Mouse (Mus musculus) CH12.LX (cell line): ENCODE results near the gene Mid1. TPM values are rescaled to one million over a fixed set of nuclear protein-coding genes. Genes with fewer than 3 reads are reported as not detected.
A peak's percentile ranks its signal among the peaks of the same experiment; 100 is the strongest.
"Not testable (repeated sequence)": the region's sequence is repeated elsewhere in the genome, so short reads cannot be mapped to it uniquely, and the experiment has no call there.

Experiments used
- DNase-seq: peaks from one replicate; pipeline ENCODE4 v3.0.0-alpha.2; 2013; ENCODE audit errors: extremely low read depth
- H3K27ac ChIP-seq: 2 replicates; pipeline ENCODE4 v1.5.1; 2012; ENCODE audit warnings: low read depth, mild to moderate bottlenecking, control low read depth, moderate library complexity; ENCODE audit not compliant: insufficient read depth
- H3K27me3 ChIP-seq: replicated peaks from 2 replicates; pipeline ENCODE3; 2012; ENCODE audit warnings: inconsistent platforms
- H3K36me3 ChIP-seq, 2 experiments: replicated peaks in 1 of 2; 2 replicates each; pipeline versions ENCODE3 to v1.6.1; 2012; ENCODE audit warnings: inconsistent platforms in 1 of 2, low read length in 1 of 2, mild to moderate bottlenecking in 1 of 2, mixed read lengths in 1 of 2, moderate library complexity in 1 of 2; ENCODE audit not compliant: control insufficient read depth in 1 of 2, insufficient read depth in 1 of 2
- H3K4me1 ChIP-seq, 2 experiments: 2 replicates each; pipeline ENCODE4 v1.6.1; 2012; ENCODE audit warnings: inconsistent platforms in 1 of 2, moderate library complexity in 1 of 2; ENCODE audit not compliant: insufficient read depth in 2 of 2, control insufficient read depth in 1 of 2
- H3K4me2 ChIP-seq: 2 replicates; pipeline ENCODE4 v1.6.1; 2012; ENCODE audit warnings: low read depth, mild to moderate bottlenecking, control low read depth; ENCODE audit not compliant: poor library complexity, insufficient read depth, severe bottlenecking
- H3K4me3 ChIP-seq, 3 experiments: fragments of 150-350 bp in 1 of 3; sonication (generic) in 1 of 3; replicated peaks in 1 of 3; 2 replicates each; pipeline versions ENCODE3 to v1.5.1; 2011 to 2012; ENCODE audit warnings: low read depth in 2 of 3, low read length in 2 of 3, mild to moderate bottlenecking in 2 of 3, moderate library complexity in 2 of 3, control low read depth in 1 of 3, improper control_type of control experiment in 1 of 3, inconsistent platforms in 1 of 3, mixed read lengths in 1 of 3; ENCODE audit not compliant: poor library complexity in 1 of 3
- H3K79me2 ChIP-seq: replicated peaks from 2 replicates; pipeline ENCODE4 v1.6.1; 2012; ENCODE audit warnings: mild to moderate bottlenecking, moderate library complexity; ENCODE audit not compliant: control insufficient read depth, poor library complexity, insufficient read depth, severe bottlenecking; ENCODE audit errors: extremely low read depth
- H3K9ac ChIP-seq: 2 replicates; pipeline ENCODE4 v1.6.1; 2012; ENCODE audit warnings: low read depth, mild to moderate bottlenecking, control low read depth, moderate library complexity; ENCODE audit not compliant: insufficient read depth
- H3K9me3 ChIP-seq: replicated peaks from 2 replicates; pipeline ENCODE3; 2012; ENCODE audit warnings: low read length, inconsistent platforms, mixed read lengths
- dilution Hi-C: fragments of 300-500 bp; cut with MboI; formaldehyde crosslinking; loops from 2 replicates; pipeline ENCODE4 v1.14.3; 2020; ENCODE audit warnings: low sequenced_read_pairs; ENCODE audit not compliant: extremely low pct_unique_long_range_greater_than_20kb, extremely low pct_ligation_motif_present
- in situ Hi-C: fragments of 300-500 bp; cut with MboI; formaldehyde crosslinking; loops from 3 replicates; pipeline ENCODE4 v1.14.3; 2019; ENCODE audit warnings: low sequenced_read_pairs, low pct_ligation_motif_present, low pct_unique_long_range_greater_than_20kb, mixed read lengths
- polyA plus RNA-seq: library from polyadenylated mRNA; unstranded; fragments of >175 nt; gene quantifications from 2 replicates; pipeline ENCODE4 v1.2.1, GENCODE M21; 2012; ENCODE audit warnings: low read depth; ENCODE audit not compliant: insufficient read length
- total RNA-seq, 2 experiments: library from RNA; depleted of rRNA; stranded (reverse); fragments of 300-350 nt in 1 of 2; fragments of >200 nt in 1 of 2; gene quantifications; 2 replicates each; pipeline ENCODE4 v1.2.3; 2012 to 2014

The Mid1 gene
- total and polyA plus RNA-seq, 3 experiments = 3.3 to 15.0 (median 6.2) TPM

DNA sequence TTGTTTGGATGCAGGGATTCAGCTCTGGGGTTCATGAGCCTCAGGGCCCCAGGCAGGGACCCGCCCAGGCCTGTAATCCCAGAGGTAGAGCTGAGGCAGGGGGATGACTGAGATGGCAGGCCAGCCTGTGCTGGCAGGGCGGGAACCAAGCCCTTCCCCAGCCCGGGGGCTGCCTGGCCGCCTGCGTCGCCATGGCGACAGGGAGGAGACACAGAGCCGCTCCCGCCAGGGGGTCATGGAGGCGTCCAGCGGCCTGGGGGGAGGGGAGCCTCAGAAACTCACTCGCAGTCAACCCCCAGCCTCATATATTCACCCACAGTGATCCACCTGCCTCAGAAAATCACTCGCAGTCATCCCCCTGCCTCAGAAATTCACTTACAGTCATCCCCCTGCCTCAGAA is 320.2 kb downstream of the Mid1 start:
- H3K27me3 ChIP-seq, DNase-seq, dilution Hi-C loops, H3K79me2 ChIP-seq, H3K4me2 ChIP-seq, H3K9ac ChIP-seq, H3K4me1 ChIP-seq, H3K4me3 ChIP-seq, in situ Hi-C loops, H3K27ac ChIP-seq: not testable (repeated sequence)
- Histone ChIP-seq H3K36me3 (peaks cover 9 to 24% of the 10 kb centered on the region in 2 experiments), H3K9me3 (peaks cover 16% of the 10 kb centered on the region)

DNA sequence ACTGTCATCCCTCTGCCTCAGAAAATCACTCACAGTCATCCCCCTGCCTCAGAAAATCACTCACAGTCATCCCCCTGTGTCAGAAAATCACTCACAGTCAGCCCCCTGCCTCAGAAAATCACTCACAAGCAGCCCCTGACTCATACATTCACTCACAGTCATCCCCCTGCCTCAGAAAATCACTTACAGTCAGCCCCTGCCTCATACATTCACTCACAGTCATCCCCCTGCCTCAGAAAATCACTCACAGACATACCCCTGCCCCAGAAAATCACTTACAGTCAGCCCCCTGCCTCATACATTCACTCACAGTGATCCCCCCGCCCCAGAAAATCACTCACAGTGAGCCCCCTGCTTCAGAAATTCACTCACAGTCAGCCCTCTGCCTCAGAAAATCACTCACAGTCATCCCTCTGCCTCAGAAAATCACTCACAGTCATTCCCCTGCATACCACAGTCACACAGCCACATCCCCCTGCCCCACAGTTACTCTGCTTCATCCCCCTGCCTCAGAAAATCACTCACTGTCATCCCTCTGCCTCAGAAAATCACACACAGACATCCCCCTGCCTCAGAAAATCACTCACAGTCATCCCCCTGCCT is 320.8 kb downstream of the Mid1 start:
- H3K27me3 ChIP-seq, H3K79me2 ChIP-seq, dilution Hi-C loops, DNase-seq, H3K4me1 ChIP-seq, in situ Hi-C loops, H3K4me2 ChIP-seq, H3K9ac ChIP-seq, H3K27ac ChIP-seq, H3K4me3 ChIP-seq: not testable (repeated sequence)
- Histone ChIP-seq H3K9me3 (peaks cover 19% of the 10 kb centered on the region), H3K36me3 (peaks cover 10 to 23% of the 10 kb centered on the region in 2 experiments)

- H3K27me3 ChIP-seq, H3K4me1 ChIP-seq, in situ Hi-C loops, H3K4me3 ChIP-seq, H3K79me2 ChIP-seq, H3K27ac ChIP-seq, H3K9ac ChIP-seq, DNase-seq, H3K4me2 ChIP-seq, dilution Hi-C loops: not testable (repeated sequence)
- H3K9me3 ChIP-seq = peaks cover 23% of the 10 kb centered on the region
- peaks cover 17 to 27% of the 10 kb centered on the region in 2 experiments for H3K36me3 ChIP-seq
Observed at GRCm38 (mm10) chrX:170006694-170007247, 321.8 kb downstream of the Mid1 start.

- H3K79me2 ChIP-seq, in situ Hi-C loops, H3K27ac ChIP-seq, H3K9ac ChIP-seq, dilution Hi-C loops, H3K4me2 ChIP-seq, DNase-seq, H3K4me3 ChIP-seq, H3K27me3 ChIP-seq, H3K4me1 ChIP-seq: not testable (repeated sequence)
- Histone ChIP-seq H3K9me3 (peaks cover 23% of the 10 kb centered on the region), H3K36me3 (peaks cover 17 to 23% of the 10 kb centered on the region in 2 experiments)
Observed at GRCm38 (mm10) chrX:170007375-170008178, 322.6 kb downstream of the Mid1 start.

GRCm38 (mm10) chrX:170008179-170008467 is 323.1 kb downstream of the Mid1 start:
- H3K9ac ChIP-seq, H3K79me2 ChIP-seq, H3K4me2 ChIP-seq, H3K4me1 ChIP-seq, DNase-seq, H3K27me3 ChIP-seq, H3K4me3 ChIP-seq, dilution Hi-C loops, in situ Hi-C loops, H3K27ac ChIP-seq: not testable (repeated sequence)
- H3K36me3 ChIP-seq = peaks cover 22 to 23% of the 10 kb centered on the region in 2 experiments
- peaks cover 23% of the 10 kb centered on the region for H3K9me3 ChIP-seq

DNA sequence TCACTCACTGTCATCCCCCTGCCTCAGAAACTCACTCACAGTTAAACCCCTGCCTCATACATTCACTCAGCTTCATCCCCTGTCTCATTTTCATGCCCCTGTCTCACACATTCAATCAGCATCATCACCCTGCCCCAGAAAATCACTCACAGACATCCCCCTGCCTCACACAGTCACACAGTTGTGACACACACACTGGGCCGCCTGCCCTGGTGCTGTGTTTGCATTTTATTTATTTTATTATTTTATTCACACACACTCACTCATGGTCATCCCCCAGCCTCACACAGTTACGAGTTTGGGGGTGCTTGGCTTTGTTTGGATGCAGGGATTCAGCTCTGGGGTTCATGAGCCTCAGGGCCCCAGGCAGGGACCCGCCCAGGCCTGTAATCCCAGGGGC is 323.6 kb downstream of the Mid1 start:
- Histone ChIP-seq H3K36me3 (peaks cover 21 to 27% of the 10 kb centered on the region in 2 experiments), H3K9me3 (peaks cover 23% of the 10 kb centered on the region), H3K4me2 (0 out of 2 replicates have a peak overlapping the region, but pooled peaks have one; percentile 3)
- H3K27ac ChIP-seq, H3K4me1 ChIP-seq, DNase-seq, H3K9ac ChIP-seq, H3K79me2 ChIP-seq, H3K27me3 ChIP-seq, H3K4me3 ChIP-seq, in situ Hi-C loops, dilution Hi-C loops: not testable (repeated sequence)
